Mouse (Mus musculus) activated CD4-positive, CD25-positive, alpha-beta regulatory T cell, adult 4 months (primary cell): ENCODE results near the gene Tmem56. TPM values are rescaled to one million over a fixed set of nuclear protein-coding genes. Genes with fewer than 3 reads are reported as not detected.

Experiments
- ATAC-seq: one replicate; pipeline ENCODE4 v1.8.0; 2017
- polyA plus RNA-seq, 2 experiments: library from polyadenylated mRNA; unstranded; fragments of 100-300 nt; shearing (Covaris generic); gene quantifications; one replicate each; pipeline ENCODE4 v1.2.1; 2017

The Tmem56 gene
- polyA plus RNA-seq, 2 experiments from 2014 or later: 0.11 TPM; not detected in 1

GRCm38 (mm10) chr3:121239096-121239495 is 43.8 kb downstream of the Tmem56 start:
- no peak for ATAC-seq

- no peak for ATAC-seq
These were observed 58.1 kb downstream of the Tmem56 start for GRCm38 (mm10) chr3:121224763-121225162.

- no peak for ATAC-seq
These were observed 58.7 kb downstream of the Tmem56 start for GRCm38 (mm10) chr3:121224185-121224584.

- ATAC-seq: no peak
These were observed 60.9 kb downstream of the Tmem56 start for GRCm38 (mm10) chr3:121221987-121222386.

- no peak for ATAC-seq
These were observed 65.9 kb downstream of the Tmem56 start for GRCm38 (mm10) chr3:121217011-121217410.

GRCm38 (mm10) chr3:121213501-121213900 is 69.4 kb downstream of the Tmem56 start:
- no peak for ATAC-seq

- ATAC-seq: no peak
These were observed 70.7 kb downstream of the Tmem56 start for GRCm38 (mm10) chr3:121212156-121212555.

- no peak for ATAC-seq
These were observed 73.9 kb downstream of the Tmem56 start for GRCm38 (mm10) chr3:121208994-121209393.

- no peak for ATAC-seq
These were observed 76.6 kb downstream of the Tmem56 start for GRCm38 (mm10) chr3:121206202-121206882.

- no peak for ATAC-seq
These were observed 80.3 kb downstream of the Tmem56 start for GRCm38 (mm10) chr3:121202638-121203037.

GRCm38 (mm10) chr3:121201012-121201747 is 81.7 kb downstream of the Tmem56 start:
- ATAC-seq: no peak

- no peak for ATAC-seq
These were observed 93.7 kb downstream of the Tmem56 start for GRCm38 (mm10) chr3:121189199-121189598.

GRCm38 (mm10) chr3:121187510-121187909 is 95.4 kb downstream of the Tmem56 start:
- ATAC-seq: no peak

- no peak for ATAC-seq
These were observed 96.0 kb downstream of the Tmem56 start for GRCm38 (mm10) chr3:121186925-121187324.

- ATAC-seq: no peak
These were observed 97.7 kb downstream of the Tmem56 start for GRCm38 (mm10) chr3:121185197-121185596.

GRCm38 (mm10) chr3:121176011-121176410 is 106.9 kb downstream of the Tmem56 start:
- no peak for ATAC-seq

GRCm38 (mm10) chr3:121174248-121174945 is 108.5 kb downstream of the Tmem56 start:
- no peak for ATAC-seq

- ATAC-seq: no peak
These were observed 110.2 kb downstream of the Tmem56 start for GRCm38 (mm10) chr3:121172718-121173117.

GRCm38 (mm10) chr3:121171872-121172265 is 111.0 kb downstream of the Tmem56 start:
- ATAC-seq: no peak

GRCm38 (mm10) chr3:121171243-121171871 is 111.5 kb downstream of the Tmem56 start, which contains the start of gene Rwdd3:
Gene Rwdd3, minus strand, starts transcription at chr3:121171695.
- ATAC-seq: peak; percentile 96

GRCm38 (mm10) chr3:121170631-121171030 is 112.3 kb downstream of the Tmem56 start:
- no peak for ATAC-seq

GRCm38 (mm10) chr3:121169092-121169942 is 113.6 kb downstream of the Tmem56 start:
- no peak for ATAC-seq
